Mouse (Mus musculus): ENCODE measurements at regions not wholly inside any gene's neighbourhood (a gene's known extent, or its start where the extent isn't known, plus 50 kb on each side); places are given as distances from the start of the nearest gene placed in this dataset.

GRCm38 (mm10) chr8:126655565-126655964, 61.8 kb upstream of the Irf2bp2 start:
- DNase-seq, result no peak

- no peak for DNase-seq
These were observed 60.6 kb upstream of the Irf2bp2 start for GRCm38 (mm10) chr8:126654353-126654752.

- DNase-seq, result no peak
These were observed 58.4 kb upstream of the Irf2bp2 start for GRCm38 (mm10) chr8:126652151-126652550.

- DNase-seq, result no peak
These were observed 57.2 kb upstream of the Irf2bp2 start for GRCm38 (mm10) chr8:126650945-126651344.

GRCm38 (mm10) chr8:126649305-126649704, 55.5 kb upstream of the Irf2bp2 start:
- DNase-seq, result no peak

- no peak for DNase-seq
These were observed 53.6 kb upstream of the Irf2bp2 start for GRCm38 (mm10) chr8:126647350-126647749.

- no peak for DNase-seq
These were observed 53.0 kb upstream of the Irf2bp2 start for GRCm38 (mm10) chr8:126646604-126647311.

GRCm38 (mm10) chr8:126644179-126644578, 50.4 kb upstream of the Irf2bp2 start:
- DNase-seq, result no peak

All from right cerebral cortex, postnatal 25 days (tissue).